Mouse (Mus musculus): Measurements from ENCODE around the gene Olfr1008. TPM values are rescaled to one million over a fixed set of nuclear protein-coding genes. Genes with fewer than 3 reads are reported as not detected.

Olfr1008 gene
- polyA plus RNA-seq, 1 experiment, result not detected

DNA sequence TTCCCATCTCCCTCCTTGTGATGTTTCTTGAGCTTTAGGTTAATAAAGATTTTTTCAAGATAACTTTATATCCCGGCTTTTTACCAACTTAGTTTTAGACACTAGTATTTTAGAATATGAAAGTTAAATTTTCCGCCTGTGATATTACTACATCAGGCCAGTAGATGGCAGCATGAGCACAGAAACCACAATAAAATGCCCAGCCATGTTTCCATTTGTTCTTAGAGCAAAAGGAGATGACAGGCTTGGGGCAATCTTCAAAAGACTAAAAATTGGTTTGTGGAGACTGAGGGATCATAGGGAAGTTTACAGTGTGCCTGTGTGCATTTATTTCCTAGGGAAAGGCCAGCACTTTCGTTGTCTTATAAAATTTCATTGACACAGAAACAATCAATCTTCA, 36.6 kb downstream of the Olfr1008 start:
- Histone ChIP-seq H3K4me1 (ENCODE audit: control insufficient read depth, insufficient read depth, insufficient read length) (no peaks in the 10 kb centered on the region), H3K4me3 (ENCODE audit: extremely low read depth, insufficient read depth, insufficient read length) (no peak overlapping the region), H3K27ac (ENCODE audit: insufficient read depth, low read length) (no peak overlapping the region), H3K36me3 (ENCODE audit: control insufficient read depth, insufficient read depth, low read length) (no peaks in the 10 kb centered on the region), H3K27me3 (ENCODE audit: control insufficient read depth, insufficient read depth, low read length) (no peaks in the 10 kb centered on the region)
- WGBS, result 18% methylated on average over 3 of the region's 3 CpGs
- DNase-seq (ENCODE audit: low read depth in 1 of 2, low spot score in 2 of 2), result no peak
- no peak for TF ChIP-seq CTCF (IDR thresholded peaks at IDR 0.05; ENCODE audit: extremely low read depth, insufficient read depth, insufficient read length, insufficient replicate concordance)

Other genes starting within 250 kb of the Olfr1008 start
- gene Olfr995, start 245.8 kb upstream of the Olfr1008 start, polyA plus RNA-seq (2012; rRNA removed), result not detected in 2 replicates
- not detected in 2 replicates for gene 4833423E24Rik, start 170.4 kb upstream of the Olfr1008 start, polyA plus RNA-seq (2012; rRNA removed)
- not detected in 2 replicates for gene Olfr996, start 110.2 kb upstream of the Olfr1008 start, polyA plus RNA-seq (2012; rRNA removed)
- not detected in 2 replicates for gene Olfr998, start 100.5 kb upstream of the Olfr1008 start, polyA plus RNA-seq (2012; rRNA removed)
- not detected in 2 replicates for gene Olfr1000, start 77.5 kb upstream of the Olfr1008 start, polyA plus RNA-seq (2012; rRNA removed)
- gene Olfr1002, start 38.7 kb upstream of the Olfr1008 start, polyA plus RNA-seq (2012; rRNA removed), result not detected in 2 replicates
- not detected in 2 replicates for gene Olfr154, start 25.0 kb upstream of the Olfr1008 start, polyA plus RNA-seq (2012; rRNA removed)
- not detected in 2 replicates for gene Olfr1006, start 10.7 kb upstream of the Olfr1008 start, polyA plus RNA-seq (2012; rRNA removed)
- not detected in 2 replicates for gene Olfr1009, start 26.0 kb downstream of the Olfr1008 start, polyA plus RNA-seq (2012; rRNA removed)
- gene Olfr1012, start 73.3 kb downstream of the Olfr1008 start, polyA plus RNA-seq (2012; rRNA removed), result not detected in 2 replicates
- gene Olfr1013, start 77.7 kb downstream of the Olfr1008 start, polyA plus RNA-seq (2012; rRNA removed), result not detected in 2 replicates
- not detected in 2 replicates for gene Olfr1014, start 83.3 kb downstream of the Olfr1008 start, polyA plus RNA-seq (2012; rRNA removed)
- not detected in 2 replicates for gene Olfr1015, start 92.6 kb downstream of the Olfr1008 start, polyA plus RNA-seq (2012; rRNA removed)
- gene Olfr1016, start 113.1 kb downstream of the Olfr1008 start, polyA plus RNA-seq (2012; rRNA removed), result not detected in 2 replicates
- gene Olfr1018, start 129.0 kb downstream of the Olfr1008 start, polyA plus RNA-seq (2012; rRNA removed), result not detected in 2 replicates
- not detected in 2 replicates for gene Olfr1019, start 156.1 kb downstream of the Olfr1008 start, polyA plus RNA-seq (2012; rRNA removed)
- not detected in 2 replicates for gene Olfr1020, start 157.6 kb downstream of the Olfr1008 start, polyA plus RNA-seq (2012; rRNA removed)
- gene Olfr1022, start 179.2 kb downstream of the Olfr1008 start, polyA plus RNA-seq (2012; rRNA removed), result not detected in 2 replicates
- not detected in 2 replicates for gene Olfr1023, start 196.2 kb downstream of the Olfr1008 start, polyA plus RNA-seq (2012; rRNA removed)
- not detected in 2 replicates for gene Olfr1024, start 215.6 kb downstream of the Olfr1008 start, polyA plus RNA-seq (2012; rRNA removed)
- gene Olfr1025-ps1, start 225.8 kb downstream of the Olfr1008 start, polyA plus RNA-seq (2012; rRNA removed), result not detected in 2 replicates
- not detected in 2 replicates for gene Olfr1026, start 232.1 kb downstream of the Olfr1008 start, polyA plus RNA-seq (2012; rRNA removed)